Mouse (Mus musculus) embryonic facial prominence, embryonic 10.5 days (tissue): ENCODE measurements around the gene Inha. TPM values are rescaled to one million over a fixed set of nuclear protein-coding genes. Genes with fewer than 3 reads are reported as not detected.

Experiments
- DNase-seq: peaks from one replicate; pipeline ENCODE4 v3.0.0-alpha.2; 2017; ENCODE audit warnings: low spot score
- H3K27ac ChIP-seq: fragments of 300-500 bp; sonication (generic); replicated peaks from 2 replicates; pipeline ENCODE4 v1.5.1; 2016; ENCODE audit warnings: mild to moderate bottlenecking
- H3K27me3 ChIP-seq: fragments of 300-500 bp; sonication (generic); replicated peaks from 2 replicates; pipeline ENCODE4 v1.6.1; 2016; ENCODE audit warnings: low read depth, mild to moderate bottlenecking; ENCODE audit not compliant: poor library complexity, severe bottlenecking
- H3K36me3 ChIP-seq: fragments of 300-500 bp; sonication (generic); replicated peaks from 2 replicates; pipeline ENCODE4 v1.6.1; 2016; ENCODE audit warnings: mild to moderate bottlenecking, moderate library complexity
- H3K4me1 ChIP-seq: fragments of 300-500 bp; sonication (generic); 2 replicates; pipeline ENCODE4 v1.6.1; 2016
- H3K4me3 ChIP-seq: fragments of 300-500 bp; sonication (generic); 2 replicates; pipeline ENCODE4 v1.5.1; 2016; ENCODE audit warnings: mild to moderate bottlenecking, moderate library complexity
- H3K9me3 ChIP-seq: fragments of 300-500 bp; sonication (generic); 2 replicates; pipeline ENCODE4 v1.6.1; 2016; ENCODE audit warnings: mild to moderate bottlenecking
- WGBS: fragments of 180-500 bp; shearing (Covaris S2); methylation state at CpG from one replicate; pipeline ENCODE4 v1.1.7; 2016; 5-methylcytosine and 5-hydroxymethylcytosine counted together
- polyA plus RNA-seq: library from polyadenylated mRNA; unstranded; fragments of >200 nt; fragmentation: Nextera tagmentation; extraction: Ambion mirVana; gene quantifications from 2 replicates; pipeline ENCODE4 v1.2.1, GENCODE M21; 2016

The Inha gene
- 2.3 and 3.1 TPM in 2 replicates for polyA plus RNA-seq

- Histone ChIP-seq H3K9me3 (no peaks in the 10 kb centered on the region), H3K27me3 (peaks cover 50% of the 10 kb centered on the region), H3K27ac (peak within 1 kb of the TSS; percentile 97), H3K4me3 (peak within 1 kb of the TSS; percentile 94), H3K4me1 (peaks cover 77% of the 10 kb centered on the region), H3K36me3 (peaks cover 20% of the 10 kb centered on the region)
- DNase-seq, result no peak
- 75% methylated on average over 10 of the region's 10 CpGs for WGBS
Measured at GRCm38 (mm10) chr1:75507006-75507405, at the start of gene Inha. Gene Inha (plus strand): TSS chr1:75507077.

- Histone ChIP-seq H3K4me1 (peaks cover 66% of the 10 kb centered on the region), H3K4me3 (peak overlapping the region; percentile 51), H3K27me3 (peaks cover 96% of the 10 kb centered on the region), H3K9me3 (no peaks in the 10 kb centered on the region), H3K27ac (peak overlapping the region; percentile 86), H3K36me3 (no peaks in the 10 kb centered on the region)
- 2% methylated on average over 10 of the region's 10 CpGs for WGBS
- peak; percentile 66 for DNase-seq
Measured at GRCm38 (mm10) chr1:75457710-75458024, 49.2 kb upstream of the Inha start.

DNA sequence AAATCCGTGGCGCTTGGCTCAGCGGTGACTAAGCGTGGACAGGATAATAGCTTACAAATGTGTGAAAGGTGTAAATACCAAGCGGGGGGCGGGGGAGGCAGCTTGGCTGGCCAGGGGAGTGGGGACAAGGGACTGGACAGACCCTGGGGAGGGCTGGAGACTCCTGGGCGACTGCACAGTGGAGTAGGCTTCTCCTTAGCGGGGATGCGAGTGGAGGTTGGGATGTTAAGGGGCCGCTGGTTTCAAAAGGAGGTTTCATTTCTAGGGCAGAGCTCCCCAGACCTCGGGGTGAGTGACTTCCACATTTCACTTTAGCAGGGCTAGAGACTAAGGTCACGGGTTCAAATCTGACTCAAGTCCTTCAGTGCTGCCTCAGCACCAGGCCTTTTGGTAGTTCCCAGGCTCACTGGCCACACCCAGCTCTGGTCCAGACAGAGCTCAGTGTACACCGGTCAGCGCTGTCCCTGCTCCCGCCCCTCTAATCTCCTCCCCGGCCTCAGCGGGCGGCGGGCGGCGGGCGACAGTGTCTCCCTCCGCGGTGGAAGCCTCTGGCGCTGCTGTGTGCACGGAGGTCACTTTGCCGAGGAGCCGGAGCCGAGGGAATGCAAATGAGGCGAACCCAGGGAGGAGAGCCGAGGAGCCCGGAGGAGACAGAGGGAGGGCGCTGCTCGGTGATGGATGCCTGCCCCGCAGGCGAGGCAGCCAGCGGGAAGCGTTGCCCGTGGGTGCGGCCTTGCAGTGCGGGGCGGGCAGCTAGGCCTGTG lies 48.7 kb upstream of the Inha start:
- peak overlapping the region; percentile 51 for H3K4me3 ChIP-seq
- peak; percentile 75 for DNase-seq
- H3K9me3 ChIP-seq, result no peaks in the 10 kb centered on the region
- 2% methylated on average over 42 of the region's 42 CpGs for WGBS
- H3K36me3 ChIP-seq, result no peaks in the 10 kb centered on the region
- peaks cover 90% of the 10 kb centered on the region for H3K27me3 ChIP-seq
- peak overlapping the region; percentile 86 for H3K27ac ChIP-seq
- H3K4me1 ChIP-seq, result peaks cover 62% of the 10 kb centered on the region

GRCm38 (mm10) chr1:75458789-75459684 lies 47.8 kb upstream of the Inha start:
- H3K27ac ChIP-seq, result peak overlapping the region; percentile 86
- no peaks in the 10 kb centered on the region for H3K36me3 ChIP-seq
- H3K27me3 ChIP-seq, result peaks cover 90% of the 10 kb centered on the region
- DNase-seq, result no peak
- 17% methylated on average over 23 of the region's 23 CpGs for WGBS
- H3K4me3 ChIP-seq, result peak overlapping the region; percentile 51
- no peaks in the 10 kb centered on the region for H3K9me3 ChIP-seq
- peaks cover 62% of the 10 kb centered on the region for H3K4me1 ChIP-seq

GRCm38 (mm10) chr1:75460297-75460696 lies 46.6 kb upstream of the Inha start:
- H3K4me1 ChIP-seq, result peaks cover 63% of the 10 kb centered on the region
- WGBS, result 83% methylated on average over 7 of the region's 7 CpGs

GRCm38 (mm10) chr1:75462636-75463035 lies 44.2 kb upstream of the Inha start:
- no peak for DNase-seq
- no peaks in the 10 kb centered on the region for H3K36me3 ChIP-seq
- WGBS, result 59% methylated on average over 1 of the region's 1 CpGs
- H3K9me3 ChIP-seq, result no peaks in the 10 kb centered on the region
- H3K4me1 ChIP-seq, result peaks cover 48% of the 10 kb centered on the region
- no peak overlapping the region for H3K27ac ChIP-seq
- peaks cover 86% of the 10 kb centered on the region for H3K27me3 ChIP-seq
- H3K4me3 ChIP-seq, result no peak overlapping the region

More at GRCm38 (mm10) chr1:75460297-75460696, 46.6 kb upstream of the Inha start:
- peaks cover 91% of the 10 kb centered on the region for H3K27me3 ChIP-seq
- no peaks in the 10 kb centered on the region for H3K36me3 ChIP-seq
- no peak overlapping the region for H3K27ac ChIP-seq
- no peaks in the 10 kb centered on the region for H3K9me3 ChIP-seq
- no peak for DNase-seq
- no peak overlapping the region for H3K4me3 ChIP-seq

DNA sequence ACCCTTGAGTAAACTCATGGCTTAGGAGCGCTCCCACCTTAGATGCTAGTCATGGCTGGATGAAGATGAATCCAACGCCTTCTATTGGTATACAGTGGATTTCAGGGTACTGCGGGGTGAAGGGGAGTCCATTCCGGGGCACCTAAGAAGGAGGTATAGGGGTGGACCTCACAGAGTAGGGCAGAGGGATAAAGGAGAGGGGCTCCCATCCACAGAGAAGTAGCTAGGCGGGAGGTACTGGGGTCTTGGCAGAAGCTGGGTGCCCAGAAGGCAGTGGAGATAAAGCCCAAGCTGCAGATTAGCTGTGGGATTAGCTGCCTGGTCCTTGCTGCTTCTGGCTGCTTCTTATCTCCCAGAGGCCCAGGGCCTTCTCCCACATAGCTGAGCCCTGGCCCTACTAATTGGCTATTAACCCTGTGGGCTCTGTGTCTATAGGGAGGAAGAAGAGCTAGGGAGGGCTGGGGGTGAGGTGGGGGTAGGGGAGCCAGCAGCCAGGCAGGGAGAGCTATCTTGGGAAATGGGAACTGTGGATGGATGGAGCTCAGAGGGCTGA lies 43.1 kb upstream of the Inha start:
- H3K27me3 ChIP-seq, result peaks cover 85% of the 10 kb centered on the region
- no peak overlapping the region for H3K4me3 ChIP-seq
- peaks cover 41% of the 10 kb centered on the region for H3K4me1 ChIP-seq
- H3K27ac ChIP-seq, result peak overlapping the region; percentile 45; the same call in 1 of the 2 replicates
- WGBS, result 71% methylated on average over 5 of the region's 5 CpGs
- H3K36me3 ChIP-seq, result no peaks in the 10 kb centered on the region
- DNase-seq, result no peak
- no peaks in the 10 kb centered on the region for H3K9me3 ChIP-seq

- Histone ChIP-seq H3K36me3 (peaks cover 8% of the 10 kb centered on the region), H3K4me1 (peaks cover 33% of the 10 kb centered on the region), H3K27ac (peak overlapping the region; percentile 22), H3K4me3 (no peak overlapping the region), H3K9me3 (no peaks in the 10 kb centered on the region), H3K27me3 (peaks cover 68% of the 10 kb centered on the region)
- DNase-seq, result peak; percentile 88
- WGBS, result 7% methylated on average over 14 of the region's 14 CpGs
Measured at GRCm38 (mm10) chr1:75467215-75467927, 39.5 kb upstream of the Inha start.

DNA sequence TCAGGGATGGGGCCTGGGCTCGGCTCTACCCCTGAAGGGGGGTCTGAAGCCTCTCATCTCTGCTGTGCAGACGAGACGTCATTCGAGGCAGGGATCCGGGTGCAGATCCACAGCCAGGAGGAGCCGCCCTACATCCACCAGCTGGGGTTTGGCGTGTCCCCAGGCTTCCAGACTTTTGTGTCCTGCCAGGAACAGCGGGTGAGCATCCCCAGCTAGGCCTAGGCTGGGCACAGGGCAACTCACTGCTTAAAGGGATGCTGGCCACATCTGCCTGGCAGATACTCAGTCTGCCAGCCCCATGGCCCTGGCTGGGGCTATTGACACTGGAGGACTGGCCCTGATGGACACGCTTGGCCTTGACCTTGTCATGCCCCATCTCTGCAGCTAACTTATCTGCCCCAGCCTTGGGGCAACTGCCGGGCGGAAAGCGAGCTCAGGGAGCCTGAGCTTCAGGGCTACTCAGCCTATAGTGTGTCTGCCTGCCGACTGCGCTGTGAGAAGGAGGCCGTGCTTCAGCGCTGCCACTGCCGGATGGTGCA lies 37.5 kb upstream of the Inha start:
- WGBS, result 79% methylated on average over 17 of the region's 17 CpGs
- Histone ChIP-seq H3K4me3 (no peak overlapping the region), H3K4me1 (peaks cover 25% of the 10 kb centered on the region), H3K27ac (0 out of 2 replicates have a peak overlapping the region, but pooled peaks have one; percentile 21), H3K9me3 (no peaks in the 10 kb centered on the region), H3K36me3 (peaks cover 28% of the 10 kb centered on the region), H3K27me3 (peaks cover 74% of the 10 kb centered on the region)
- DNase-seq, result no peak

GRCm38 (mm10) chr1:75476441-75476840 lies 30.4 kb upstream of the Inha start:
- Histone ChIP-seq H3K4me3 (no peak overlapping the region), H3K4me1 (peaks cover 38% of the 10 kb centered on the region), H3K36me3 (peaks cover 56% of the 10 kb centered on the region), H3K27ac (no peak overlapping the region), H3K27me3 (peaks cover 59% of the 10 kb centered on the region), H3K9me3 (no peaks in the 10 kb centered on the region)
- 97% methylated on average over 11 of the region's 11 CpGs for WGBS
- DNase-seq, result no peak

DNA sequence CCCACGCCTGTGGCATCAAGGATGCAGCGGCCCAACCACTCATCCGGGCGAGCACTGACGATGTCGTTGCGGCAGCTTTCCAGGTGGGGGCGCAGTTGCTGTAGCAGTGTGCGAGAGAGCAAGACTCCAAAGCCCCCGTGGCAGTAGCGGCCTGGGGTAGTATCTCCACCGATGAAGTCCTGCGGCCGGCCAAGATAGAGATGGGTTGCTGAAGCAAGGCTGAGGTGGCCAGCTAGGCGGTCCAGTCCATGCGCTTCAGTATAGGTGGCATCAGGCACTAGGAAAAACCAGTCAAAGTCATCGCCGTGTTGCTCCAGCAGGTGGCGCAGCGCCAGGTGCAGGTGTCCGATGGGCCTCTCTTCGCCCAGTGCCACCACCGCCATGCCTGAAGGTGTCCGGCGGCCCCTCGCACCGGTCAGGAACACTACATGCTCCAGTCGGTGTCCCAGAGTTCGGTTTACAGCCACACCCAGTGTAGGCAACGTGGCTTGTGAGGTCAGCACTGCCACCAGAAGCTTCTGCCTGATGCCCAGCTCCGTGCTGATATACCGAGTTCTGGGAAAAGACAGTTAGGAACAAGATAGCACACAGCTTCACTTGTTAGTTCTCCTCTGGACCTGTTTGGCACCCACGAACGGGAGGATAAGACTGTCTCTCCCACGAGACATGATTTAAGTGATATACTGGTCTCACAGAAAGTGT lies 29.5 kb upstream of the Inha start:
- DNase-seq, result peak; percentile 89
- Histone ChIP-seq H3K4me1 (peaks cover 39% of the 10 kb centered on the region), H3K4me3 (peak overlapping the region; percentile 92), H3K27me3 (peaks cover 61% of the 10 kb centered on the region), H3K27ac (no peak overlapping the region), H3K9me3 (no peaks in the 10 kb centered on the region), H3K36me3 (peaks cover 47% of the 10 kb centered on the region)
- 13% methylated on average over 35 of the region's 35 CpGs for WGBS
